Mouse (Mus musculus) small intestine, adult 2 months (tissue): ENCODE measurements around the gene Cct5.

Experiments used
- CTCF ChIP-seq: fragments of 200-500 bp; IDR thresholded peaks from 2 replicates; pipeline ENCODE4 v1.5.1; 2012; ENCODE audit warnings: low read depth, mild to moderate bottlenecking, control low read depth, inconsistent platforms, low read length, moderate library complexity, mixed read lengths; ENCODE audit not compliant: insufficient replicate concordance, insufficient read length; ENCODE audit errors: extremely low read depth
- POLR2A ChIP-seq: fragments of 200-500 bp; IDR thresholded peaks from 2 replicates; pipeline ENCODE4 v1.6.1; 2012; ENCODE audit warnings: low read depth, mild to moderate bottlenecking, control low read depth, inconsistent platforms, low read length, moderate library complexity

DNA sequence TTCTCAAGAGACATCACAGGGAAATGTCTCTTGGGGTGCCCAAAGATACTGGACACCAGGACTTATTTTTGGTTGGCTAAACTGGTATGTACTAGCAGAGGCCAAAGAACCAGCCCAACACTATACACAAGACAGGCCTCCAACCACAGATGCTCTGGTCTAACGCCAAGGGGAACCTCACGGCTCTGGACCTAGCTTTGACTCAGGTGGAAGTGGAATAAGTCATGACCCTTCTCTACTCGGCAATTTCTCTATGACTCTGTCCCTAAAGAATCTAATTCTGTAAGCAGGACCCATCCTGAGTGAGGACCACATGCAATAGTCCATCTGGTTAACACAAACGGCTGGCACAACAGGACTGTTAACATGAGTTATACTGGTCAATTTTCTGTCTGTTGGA is 1.8 kb downstream of the Cct5 start:
- TF ChIP-seq POLR2A (no peak), CTCF (no peak)
